Mouse (Mus musculus): ENCODE data around the gene Aldh1l2. TPM values are rescaled to one million over a fixed set of nuclear protein-coding genes. Genes with fewer than 3 reads are reported as not detected.
A peak's percentile ranks its signal among the peaks of the same experiment; 100 is the strongest.
"Not testable (repeated sequence)": the region's sequence is repeated elsewhere in the genome, so short reads cannot be mapped to it uniquely, and the experiment has no call there.

Gene Aldh1l2
- polyA plus RNA-seq (2017; shearing (Covaris generic)) = not detected

- ATAC-seq = peak; percentile 73
Observed at GRCm38 (mm10) chr10:83533910-83534283, at the start of gene Aldh1l2. Gene Aldh1l2, minus strand, starts transcription at chr10:83534140.

GRCm38 (mm10) chr10:83565449-83566441, 31.8 kb upstream of the Aldh1l2 start:
- no peak for ATAC-seq

- no peak for ATAC-seq
Observed at GRCm38 (mm10) chr10:83563005-83563404, 29.1 kb upstream of the Aldh1l2 start.

- ATAC-seq = no peak
Observed at GRCm38 (mm10) chr10:83545341-83545740, 11.4 kb upstream of the Aldh1l2 start.

- ATAC-seq = peak; percentile 59
Observed at GRCm38 (mm10) chr10:83544103-83544479, 10.2 kb upstream of the Aldh1l2 start.

GRCm38 (mm10) chr10:83543439-83544102, 9.6 kb upstream of the Aldh1l2 start, which contains the start of gene Washc4:
Gene Washc4, plus strand, starts transcription at chr10:83543752.
- ATAC-seq = peak; percentile 90

- ATAC-seq = no peak
Observed at GRCm38 (mm10) chr10:83542241-83542640, 8.3 kb upstream of the Aldh1l2 start.

- no peak for ATAC-seq
Observed at GRCm38 (mm10) chr10:83540092-83540491, 6.2 kb upstream of the Aldh1l2 start.

GRCm38 (mm10) chr10:83539311-83539980, 5.5 kb upstream of the Aldh1l2 start:
- ATAC-seq = no peak

GRCm38 (mm10) chr10:83536436-83536835, 2.5 kb upstream of the Aldh1l2 start:
- ATAC-seq = no peak

- peak; percentile 39 for ATAC-seq
Observed at GRCm38 (mm10) chr10:83533258-83533909, 556 bp downstream of the Aldh1l2 start.

- no peak for ATAC-seq
Observed at GRCm38 (mm10) chr10:83530384-83530967, 3.5 kb downstream of the Aldh1l2 start.

GRCm38 (mm10) chr10:83524238-83524637, 9.7 kb downstream of the Aldh1l2 start:
- ATAC-seq = not testable (repeated sequence)

- no peak for ATAC-seq
Observed at GRCm38 (mm10) chr10:83520990-83521389, 12.9 kb downstream of the Aldh1l2 start.

- no peak for ATAC-seq
Observed at GRCm38 (mm10) chr10:83513736-83514135, 20.2 kb downstream of the Aldh1l2 start.

GRCm38 (mm10) chr10:83511304-83511703, 22.6 kb downstream of the Aldh1l2 start:
- ATAC-seq = no peak

- no peak for ATAC-seq
Observed at GRCm38 (mm10) chr10:83508962-83509660, 24.8 kb downstream of the Aldh1l2 start.

- ATAC-seq = no peak
Observed at GRCm38 (mm10) chr10:83497321-83497720, 36.6 kb downstream of the Aldh1l2 start.

GRCm38 (mm10) chr10:83490506-83490905, 43.4 kb downstream of the Aldh1l2 start:
- no peak for ATAC-seq

GRCm38 (mm10) chr10:83477286-83477685, 56.7 kb downstream of the Aldh1l2 start:
- ATAC-seq = no peak

- no peak for ATAC-seq
Observed at GRCm38 (mm10) chr10:83475226-83475625, 58.7 kb downstream of the Aldh1l2 start.
